Mouse (Mus musculus): ENCODE measurements at regions not wholly inside any gene's neighbourhood (a gene's known extent, or its start where the extent isn't known, plus 50 kb on each side); places are given as distances from the start of the nearest gene placed in this dataset.

DNA sequence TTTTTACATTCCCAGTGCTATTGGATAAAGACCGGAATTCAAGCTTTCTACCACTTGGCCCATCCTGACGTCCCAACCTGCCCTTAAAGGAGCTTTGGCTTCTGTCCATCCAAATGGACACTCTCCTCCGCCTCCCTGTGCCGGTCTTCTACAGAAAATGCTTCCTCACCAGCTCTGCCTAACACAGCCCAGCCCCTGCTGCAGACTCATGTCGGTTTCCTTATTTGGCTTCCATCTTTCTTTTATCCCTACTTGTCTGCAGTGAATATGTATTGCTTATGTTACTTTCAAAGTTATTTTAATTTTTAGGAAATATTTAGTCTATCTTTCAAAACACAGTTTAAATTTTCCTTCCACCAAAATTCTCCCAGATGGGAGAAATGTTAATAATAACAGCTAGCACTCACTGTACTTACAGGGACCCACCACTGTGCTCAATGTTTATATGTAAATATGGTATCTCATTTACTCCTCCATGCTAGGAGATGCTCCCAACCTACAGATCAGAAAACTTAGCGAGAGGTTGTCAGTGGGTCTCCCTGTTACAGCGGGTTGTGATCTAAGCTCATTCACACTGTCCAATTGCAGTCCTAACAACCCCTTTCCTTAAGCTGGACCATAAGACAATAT lies 118.6 kb downstream of the Sptssa start:
- H3K9ac ChIP-seq = no peak overlapping the region
- H3K9me3 ChIP-seq (replicated peaks) = no peaks in the 10 kb centered on the region
- no peaks in the 10 kb centered on the region for H3K36me3 ChIP-seq
- peaks cover 2% of the 10 kb centered on the region; the same call in 1 of the 2 replicates for H3K4me1 ChIP-seq
- H3K4me3 ChIP-seq = no peak overlapping the region
- 72% methylated on average over 7 of the region's 7 CpGs for WGBS (ENCODE audit: insufficient replicate concordance)
- no peak overlapping the region for H3K4me2 ChIP-seq
- no peaks in the 10 kb centered on the region for H3K27me3 ChIP-seq (replicated peaks)
- no peak overlapping the region for H3K27ac ChIP-seq
- no peak for ATAC-seq

DNA sequence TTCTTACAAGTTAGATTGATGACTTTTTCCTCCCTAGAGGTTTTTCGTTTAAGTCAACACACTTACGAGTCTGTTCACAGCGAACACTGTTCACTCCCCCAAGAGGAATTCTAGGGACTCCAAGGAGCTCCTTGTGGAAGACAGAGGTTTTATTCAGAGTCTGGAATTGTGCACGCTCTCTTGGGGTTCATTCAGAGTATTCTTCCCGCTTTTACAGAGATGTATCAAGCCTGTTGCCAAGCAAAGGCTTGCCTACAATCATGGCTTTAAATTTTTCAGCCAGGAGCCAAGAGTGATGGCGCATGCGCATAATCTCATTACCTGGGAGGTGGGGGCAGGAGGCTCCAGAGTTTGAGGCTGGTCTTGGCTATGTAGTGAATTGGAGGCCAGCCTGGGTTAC lies 119.4 kb downstream of the Sptssa start:
- Histone ChIP-seq H3K4me1 (peaks cover 2% of the 10 kb centered on the region; the same call in 1 of the 2 replicates), H3K36me3 (no peaks in the 10 kb centered on the region), H3K27me3 (replicated peaks) (no peaks in the 10 kb centered on the region), H3K4me2 (no peak overlapping the region), H3K4me3 (no peak overlapping the region), H3K9me3 (replicated peaks) (no peaks in the 10 kb centered on the region), H3K9ac (no peak overlapping the region), H3K27ac (no peak overlapping the region)
- ATAC-seq = no peak
- WGBS (ENCODE audit: insufficient replicate concordance) = 80% methylated on average over 7 of the region's 7 CpGs

DNA sequence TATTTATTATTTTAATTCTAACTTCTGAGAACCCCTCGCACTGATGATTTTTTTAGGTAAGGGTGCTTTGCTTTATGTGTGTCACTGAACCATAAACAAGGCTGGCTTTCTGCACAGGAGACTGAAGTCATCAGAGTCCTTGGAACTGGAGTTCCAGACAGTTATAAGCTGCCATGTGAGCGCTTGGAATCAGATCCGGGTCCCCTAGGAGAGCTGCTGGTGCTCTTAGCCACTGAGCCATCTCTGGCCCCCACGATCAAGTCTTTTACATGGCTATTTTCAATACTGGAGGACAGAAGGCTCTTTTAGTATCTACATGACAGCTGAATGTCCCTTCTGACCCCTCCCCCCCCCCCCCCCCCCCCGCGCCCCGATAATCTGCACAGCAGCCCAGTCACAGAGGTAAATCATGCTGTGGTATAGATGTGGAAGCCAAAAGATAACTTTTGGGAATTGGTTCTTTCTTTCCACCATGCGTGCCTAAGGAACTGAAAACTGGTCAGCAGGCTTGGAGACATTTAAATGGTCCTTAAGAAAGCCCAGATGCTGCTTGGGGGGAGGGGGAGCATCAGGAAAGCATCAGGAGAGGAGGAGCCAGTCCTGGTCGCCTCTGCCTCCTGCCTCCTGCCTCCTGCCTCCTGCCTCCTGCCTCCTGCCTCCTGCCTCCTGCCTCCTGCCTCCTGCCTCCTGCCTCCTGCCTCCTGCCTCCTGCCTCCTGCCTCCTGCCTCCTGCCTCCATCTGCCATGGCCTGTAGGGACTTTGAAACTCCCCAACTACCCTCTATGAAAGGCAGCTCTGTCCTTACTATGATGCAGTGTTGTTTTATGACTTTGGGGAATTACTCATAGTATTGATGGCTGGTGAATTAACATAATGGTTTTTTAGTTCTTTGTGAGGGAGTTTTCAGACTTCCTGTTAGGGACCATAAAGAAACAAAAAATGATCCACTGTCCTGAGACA lies 120.5 kb downstream of the Sptssa start:
- Histone ChIP-seq H3K4me2 (no peak overlapping the region), H3K4me1 (peaks cover 2% of the 10 kb centered on the region; the same call in 1 of the 2 replicates), H3K27me3 (replicated peaks) (no peaks in the 10 kb centered on the region), H3K27ac (no peak overlapping the region), H3K4me3 (no peak overlapping the region), H3K9me3 (replicated peaks) (no peaks in the 10 kb centered on the region), H3K36me3 (no peaks in the 10 kb centered on the region), H3K9ac (no peak overlapping the region)
- ATAC-seq = no peak
- 44% methylated on average over 6 of the region's 9 CpGs for WGBS (ENCODE audit: insufficient replicate concordance)

DNA sequence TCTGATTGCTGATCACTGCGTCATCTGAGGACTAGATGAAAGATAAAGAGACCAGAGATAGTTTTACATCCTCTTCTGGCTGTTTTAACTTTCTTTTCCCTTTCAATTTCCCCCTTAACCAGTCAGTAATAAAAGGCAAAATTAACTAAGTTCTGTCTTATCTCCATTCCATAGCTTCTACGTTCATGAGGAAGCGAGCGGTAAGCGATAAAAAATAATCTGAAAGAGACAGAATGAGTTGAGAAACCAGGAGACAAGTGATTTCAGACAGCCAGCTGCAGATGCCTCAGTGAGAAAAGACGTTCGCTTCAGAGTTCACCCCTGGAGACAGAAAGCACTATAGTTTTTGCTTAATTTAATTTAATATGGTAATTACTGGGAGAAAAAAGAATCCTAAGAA lies 121.5 kb downstream of the Sptssa start:
- Histone ChIP-seq H3K27ac (no peak overlapping the region), H3K4me3 (no peak overlapping the region), H3K27me3 (replicated peaks) (no peaks in the 10 kb centered on the region), H3K9me3 (replicated peaks) (no peaks in the 10 kb centered on the region), H3K4me2 (no peak overlapping the region), H3K4me1 (peaks cover 2% of the 10 kb centered on the region; the same call in 1 of the 2 replicates), H3K9ac (no peak overlapping the region), H3K36me3 (no peaks in the 10 kb centered on the region)
- no peak for ATAC-seq
- WGBS (ENCODE audit: insufficient replicate concordance) = 34% methylated on average over 7 of the region's 7 CpGs

DNA sequence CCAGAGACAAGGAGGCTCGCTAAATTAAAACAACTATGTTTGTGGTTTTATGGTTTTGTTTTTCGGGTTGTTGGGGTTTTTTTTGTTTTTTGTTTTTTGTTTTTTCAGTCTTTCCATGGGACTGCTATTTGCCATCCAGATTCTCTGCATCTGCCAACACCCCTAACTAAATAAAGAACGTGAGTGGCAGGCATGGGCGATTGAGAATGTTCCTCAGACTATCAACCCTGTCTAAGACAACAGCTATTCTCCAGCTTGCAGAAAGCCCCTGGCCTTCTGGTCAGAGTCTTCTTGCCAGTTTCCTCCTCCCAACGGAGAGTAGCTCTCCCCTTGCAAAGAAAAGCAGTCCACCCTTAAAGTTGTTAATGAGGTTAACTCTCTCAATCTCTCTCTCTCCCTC lies 123.2 kb downstream of the Sptssa start:
- Histone ChIP-seq H3K27me3 (replicated peaks) (no peaks in the 10 kb centered on the region), H3K9ac (no peak overlapping the region), H3K36me3 (no peaks in the 10 kb centered on the region), H3K4me3 (no peak overlapping the region), H3K9me3 (replicated peaks) (no peaks in the 10 kb centered on the region), H3K4me1 (peaks cover 2% of the 10 kb centered on the region; the same call in 1 of the 2 replicates), H3K4me2 (no peak overlapping the region), H3K27ac (no peak overlapping the region)
- no peak for ATAC-seq
- WGBS (ENCODE audit: insufficient replicate concordance) = 41% methylated on average over 5 of the region's 5 CpGs

DNA sequence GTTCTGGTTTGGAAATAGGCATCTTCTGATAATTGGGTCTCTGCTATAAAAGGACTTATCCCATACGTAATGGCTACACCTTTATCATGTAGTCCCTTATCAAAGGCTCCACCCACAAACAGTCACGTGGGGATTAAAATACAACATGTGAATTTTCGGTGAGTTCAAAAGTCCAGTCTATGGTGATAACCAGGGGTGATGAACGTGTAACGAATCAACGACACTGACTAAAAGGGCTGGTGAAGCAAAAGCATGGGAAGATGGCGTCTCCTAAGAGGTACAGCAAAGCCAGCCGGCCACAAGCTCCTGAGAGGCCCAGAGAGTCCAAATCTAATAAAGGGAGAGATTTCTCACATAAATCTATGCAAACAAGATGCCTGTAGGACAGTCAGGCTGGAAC lies 124.3 kb downstream of the Sptssa start:
- Histone ChIP-seq H3K4me1 (peaks cover 2% of the 10 kb centered on the region; the same call in 1 of the 2 replicates), H3K9ac (no peak overlapping the region), H3K36me3 (no peaks in the 10 kb centered on the region), H3K27me3 (replicated peaks) (no peaks in the 10 kb centered on the region), H3K9me3 (replicated peaks) (no peaks in the 10 kb centered on the region), H3K27ac (no peak overlapping the region), H3K4me2 (no peak overlapping the region), H3K4me3 (no peak overlapping the region)
- WGBS (ENCODE audit: insufficient replicate concordance) = 73% methylated on average over 8 of the region's 8 CpGs
- no peak for ATAC-seq

DNA sequence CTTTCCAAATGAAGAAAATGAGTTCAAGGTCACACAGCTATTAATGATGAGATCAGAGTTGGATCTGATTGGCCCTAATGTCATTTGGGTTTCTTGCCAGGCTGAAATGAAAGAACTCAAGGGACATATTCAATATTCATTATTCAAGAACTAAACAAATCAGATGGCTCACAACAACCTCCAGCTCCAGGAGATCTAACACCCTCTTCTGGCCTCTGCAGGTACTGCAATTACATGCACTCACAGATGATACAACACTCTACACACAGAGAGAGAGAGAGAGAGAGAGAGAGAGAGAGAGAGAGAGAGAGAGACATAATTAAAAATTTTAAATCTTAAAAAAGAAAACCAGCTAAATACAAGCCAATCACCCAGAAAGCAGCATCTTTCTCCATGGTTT lies 128.3 kb downstream of the Sptssa start:
- Histone ChIP-seq H3K4me1 (no peaks in the 10 kb centered on the region), H3K4me3 (no peak overlapping the region), H3K27ac (no peak overlapping the region), H3K36me3 (no peaks in the 10 kb centered on the region), H3K27me3 (replicated peaks) (no peaks in the 10 kb centered on the region), H3K9me3 (replicated peaks) (no peaks in the 10 kb centered on the region), H3K9ac (no peak overlapping the region), H3K4me2 (no peak overlapping the region)
- ATAC-seq = no peak

DNA sequence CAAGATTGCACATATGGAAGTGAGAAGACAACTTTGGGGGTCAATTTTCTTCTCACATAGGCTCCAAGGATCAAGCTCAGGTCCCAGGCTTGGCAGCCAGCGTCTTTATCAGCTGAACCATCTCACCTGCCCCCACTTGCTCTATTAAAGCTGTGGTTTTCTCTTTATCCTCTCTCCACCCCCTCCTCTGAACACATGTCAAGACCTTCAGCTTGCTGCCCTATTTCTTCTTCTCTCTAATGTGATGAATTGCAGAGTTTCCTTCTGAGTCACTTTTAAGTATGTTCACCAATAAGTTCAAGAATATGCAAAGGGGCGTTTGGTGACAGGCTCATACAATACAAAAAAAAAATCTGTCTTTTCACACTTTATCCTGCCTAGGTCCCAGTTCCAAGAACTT lies 128.8 kb downstream of the Sptssa start:
- no peak for ATAC-seq
- no peaks in the 10 kb centered on the region for H3K4me1 ChIP-seq
- no peaks in the 10 kb centered on the region for H3K27me3 ChIP-seq (replicated peaks)
- 52% methylated on average over 2 of the region's 2 CpGs for WGBS (ENCODE audit: insufficient replicate concordance)
- no peak overlapping the region for H3K9ac ChIP-seq
- H3K9me3 ChIP-seq (replicated peaks) = no peaks in the 10 kb centered on the region
- H3K36me3 ChIP-seq = no peaks in the 10 kb centered on the region
- H3K4me3 ChIP-seq = no peak overlapping the region
- no peak overlapping the region for H3K4me2 ChIP-seq
- no peak overlapping the region for H3K27ac ChIP-seq

DNA sequence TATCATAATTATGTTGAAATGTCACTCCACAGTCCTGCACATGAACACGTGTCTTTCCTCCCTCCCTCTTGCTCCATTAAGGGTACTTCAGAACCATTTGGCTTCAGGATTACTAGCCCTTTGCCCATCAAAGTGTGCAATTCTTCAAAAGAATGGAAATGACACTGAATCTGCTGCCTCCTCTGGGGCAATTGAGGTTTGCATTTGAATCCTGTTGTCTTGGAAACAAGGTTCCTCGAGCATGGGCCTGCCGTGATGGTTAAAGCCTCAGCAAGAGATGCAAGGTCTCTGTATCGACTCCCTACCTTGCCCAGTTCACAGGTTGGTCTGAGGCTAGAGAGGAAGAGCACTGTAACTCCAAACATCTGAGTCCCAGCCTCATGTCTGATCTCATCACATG lies 136.0 kb downstream of the Sptssa start:
- H3K9me3 ChIP-seq (replicated peaks) = no peaks in the 10 kb centered on the region
- ATAC-seq = no peak
- no peak overlapping the region for H3K27ac ChIP-seq
- no peaks in the 10 kb centered on the region for H3K4me1 ChIP-seq
- H3K27me3 ChIP-seq (replicated peaks) = no peaks in the 10 kb centered on the region
- H3K4me3 ChIP-seq = no peak overlapping the region
- H3K9ac ChIP-seq = no peak overlapping the region
- H3K4me2 ChIP-seq = no peak overlapping the region
- H3K36me3 ChIP-seq = no peaks in the 10 kb centered on the region
- 45% methylated on average over 4 of the region's 4 CpGs for whole genome bisulfite sequencing (ENCODE audit: insufficient replicate concordance)

DNA sequence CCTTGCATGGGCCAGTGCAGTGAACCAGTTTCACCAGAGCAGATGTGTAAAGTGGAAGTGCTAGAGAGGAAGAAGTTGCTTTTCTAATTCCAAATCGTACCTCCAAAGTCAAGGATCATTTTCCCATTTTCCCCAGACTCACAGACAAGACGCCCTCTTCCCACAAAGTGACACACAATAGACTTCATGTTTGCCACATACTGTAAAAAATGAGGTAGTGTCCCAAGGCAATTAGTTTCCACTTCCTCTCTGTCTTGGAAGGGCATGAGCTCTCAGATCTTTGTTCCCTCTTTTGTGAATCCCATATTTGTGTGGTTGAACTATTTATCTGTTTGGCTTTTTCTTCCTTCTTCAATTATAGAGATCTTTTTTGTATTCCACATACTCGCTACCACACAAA lies 137.0 kb downstream of the Sptssa start:
- H3K9me3 ChIP-seq (replicated peaks) = no peaks in the 10 kb centered on the region
- H3K4me3 ChIP-seq = no peak overlapping the region
- no peak overlapping the region for H3K27ac ChIP-seq
- 54% methylated on average over 3 of the region's 3 CpGs for WGBS (ENCODE audit: insufficient replicate concordance)
- H3K27me3 ChIP-seq (replicated peaks) = no peaks in the 10 kb centered on the region
- no peak overlapping the region for H3K4me2 ChIP-seq
- H3K4me1 ChIP-seq = no peaks in the 10 kb centered on the region
- ATAC-seq = no peak
- no peak overlapping the region for H3K9ac ChIP-seq
- no peaks in the 10 kb centered on the region for H3K36me3 ChIP-seq

DNA sequence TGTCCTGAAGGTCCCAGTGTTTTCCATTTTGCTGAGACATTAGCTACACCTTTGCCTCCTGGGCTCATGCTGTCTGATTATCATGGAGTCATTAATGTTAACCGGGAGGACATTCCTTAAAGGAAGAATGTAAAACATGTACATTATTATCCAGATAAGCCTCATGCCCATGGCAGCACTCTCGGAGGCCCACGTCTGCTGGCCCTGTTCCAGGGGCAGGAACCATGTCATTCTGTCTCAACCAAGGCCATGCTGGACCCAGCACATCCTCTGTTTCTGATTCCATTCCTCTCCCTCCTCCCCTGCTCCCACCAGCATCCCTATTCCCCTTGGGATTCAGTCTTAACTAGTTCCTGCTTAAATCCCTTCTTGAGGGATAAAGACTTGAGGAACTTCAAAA lies 139.1 kb downstream of the Sptssa start:
- no peak overlapping the region for H3K4me3 ChIP-seq
- no peak overlapping the region for H3K9ac ChIP-seq
- no peaks in the 10 kb centered on the region for H3K4me1 ChIP-seq
- H3K9me3 ChIP-seq (replicated peaks) = no peaks in the 10 kb centered on the region
- H3K4me2 ChIP-seq = no peak overlapping the region
- H3K36me3 ChIP-seq = no peaks in the 10 kb centered on the region
- no peak for ATAC-seq
- no peaks in the 10 kb centered on the region for H3K27me3 ChIP-seq (replicated peaks)
- H3K27ac ChIP-seq = no peak overlapping the region
- WGBS (ENCODE audit: insufficient replicate concordance) = 65% methylated on average over 3 of the region's 3 CpGs

DNA sequence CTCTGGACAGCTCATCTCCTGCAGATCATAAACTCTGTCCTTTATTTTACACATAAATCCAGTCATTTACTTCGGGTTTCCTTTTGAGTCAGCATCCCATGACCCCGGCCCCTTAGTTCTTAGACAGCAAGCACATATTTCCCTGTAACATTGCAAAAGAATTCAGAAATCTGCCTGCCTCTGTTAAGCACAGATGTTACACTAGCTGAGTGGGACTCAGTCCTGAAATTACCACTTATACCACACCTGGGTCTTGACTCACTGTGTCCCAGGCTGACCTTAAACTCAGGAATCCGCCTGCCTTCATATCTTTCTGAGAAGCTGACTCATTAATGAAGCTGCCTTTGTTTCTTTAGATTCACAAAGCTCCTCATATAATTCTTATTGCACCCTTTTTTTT lies 139.9 kb downstream of the Sptssa start:
- no peak overlapping the region for H3K4me3 ChIP-seq
- no peaks in the 10 kb centered on the region for H3K36me3 ChIP-seq
- H3K4me2 ChIP-seq = no peak overlapping the region
- WGBS (ENCODE audit: insufficient replicate concordance) = 64% methylated on average over 3 of the region's 3 CpGs
- ATAC-seq = no peak
- no peak overlapping the region for H3K9ac ChIP-seq
- no peaks in the 10 kb centered on the region for H3K4me1 ChIP-seq
- H3K27me3 ChIP-seq (replicated peaks) = no peaks in the 10 kb centered on the region
- no peak overlapping the region for H3K27ac ChIP-seq
- no peaks in the 10 kb centered on the region for H3K9me3 ChIP-seq (replicated peaks)
